Mouse (Mus musculus) G1E (cell line): ENCODE data around the gene Pard3b.

ENCODE experiments used
- CTCF ChIP-seq: IDR thresholded peaks from 2 replicates; pipeline ENCODE4 v1.5.1; 2012; ENCODE audit warnings: low read depth, low read length, inconsistent platforms, mixed read lengths
- POLR2AphosphoS5 ChIP-seq: IDR thresholded peaks from 2 replicates; pipeline ENCODE4 v1.6.1; 2012; ENCODE audit warnings: low read depth, low read length, inconsistent platforms; ENCODE audit not compliant: insufficient replicate concordance

- no peak for TF ChIP-seq CTCF
- no peak for TF ChIP-seq POLR2AphosphoS5
These were observed 18.0 kb upstream of the Pard3b start for GRCm38 (mm10) chr1:61620651-61621050.
